Mouse (Mus musculus) induced T-regulatory cell, adult 2 months (primary cell): Measurements from ENCODE around the gene Szrd1.

Experiments used
- DNase-seq: peaks from one replicate; pipeline ENCODE4 v3.0.0-alpha.2; 2012; ENCODE audit warnings: low read depth

The Szrd1 gene

GRCm38 (mm10) chr4:141114521-141114981 lies 25.0 kb downstream of the Szrd1 start:
- DNase-seq = no peak

GRCm38 (mm10) chr4:141113831-141114230 lies 25.7 kb downstream of the Szrd1 start:
- DNase-seq = no peak

- no peak for DNase-seq
These were observed 31.3 kb downstream of the Szrd1 start for GRCm38 (mm10) chr4:141108196-141108732.

- no peak for DNase-seq
These were observed 32.9 kb downstream of the Szrd1 start for GRCm38 (mm10) chr4:141106526-141107183.

- peak; percentile 58 for DNase-seq
These were observed 37.7 kb downstream of the Szrd1 start for GRCm38 (mm10) chr4:141101855-141102254.

- DNase-seq = no peak
These were observed 38.3 kb downstream of the Szrd1 start for GRCm38 (mm10) chr4:141101291-141101690.

- DNase-seq = no peak
These were observed 39.6 kb downstream of the Szrd1 start for GRCm38 (mm10) chr4:141099956-141100355.

- no peak for DNase-seq
These were observed 40.6 kb downstream of the Szrd1 start for GRCm38 (mm10) chr4:141098935-141099334.

- DNase-seq = no peak
These were observed 42.9 kb downstream of the Szrd1 start for GRCm38 (mm10) chr4:141096710-141097109.

- DNase-seq = no peak
These were observed 44.6 kb downstream of the Szrd1 start for GRCm38 (mm10) chr4:141095016-141095415.

- DNase-seq = no peak
These were observed 50.9 kb downstream of the Szrd1 start for GRCm38 (mm10) chr4:141088714-141089113.

GRCm38 (mm10) chr4:141088033-141088432 lies 51.5 kb downstream of the Szrd1 start, which contains the start of gene Spata21:
Spata21 (plus strand) TSS chr4:141088333.
- no peak for DNase-seq

GRCm38 (mm10) chr4:141086862-141087261 lies 52.7 kb downstream of the Szrd1 start:
- no peak for DNase-seq

GRCm38 (mm10) chr4:141078510-141079137 lies 61.0 kb downstream of the Szrd1 start:
- no peak for DNase-seq

GRCm38 (mm10) chr4:141077681-141078509 lies 61.7 kb downstream of the Szrd1 start, which contains the start of gene Necap2:
Necap2 (minus strand) TSS chr4:141078357.
- DNase-seq = peak; percentile 98

- DNase-seq = peak; percentile 46
These were observed 62.6 kb downstream of the Szrd1 start for GRCm38 (mm10) chr4:141076761-141077506.

GRCm38 (mm10) chr4:141074109-141074508 lies 65.5 kb downstream of the Szrd1 start:
- no peak for DNase-seq

GRCm38 (mm10) chr4:141073661-141074060 lies 65.9 kb downstream of the Szrd1 start:
- DNase-seq = no peak

GRCm38 (mm10) chr4:141072502-141072901 lies 67.1 kb downstream of the Szrd1 start:
- DNase-seq = no peak

- peak; percentile 82 for DNase-seq
These were observed 69.8 kb downstream of the Szrd1 start for GRCm38 (mm10) chr4:141069731-141070130.

- no peak for DNase-seq
These were observed 70.9 kb downstream of the Szrd1 start for GRCm38 (mm10) chr4:141068655-141069054.
